Comparison of ENCODE assay signal across 17 mouse cellular contexts in genomic region chr6:112630291-112630690, GRCm38 (mm10).
"Had no signal": no experiment of that assay in that cellular context is flagged by ENCODE, and none has a peak within 500 bp of the region (broad histone marks: within the 10 kb centered on the region; RNA-seq: fewer than 3 reads in every experiment).

No protein-coding gene starts in this region.

- H3K4me3 ChIP-seq: lung, embryonic 15.5 days; megakaryocyte, embryonic 14.5 days; midbrain, embryonic 13.5 days; midbrain, embryonic 15.5 days; neural tube, embryonic 12.5 days; stomach, embryonic 15.5 days had no signal

- H3K27ac ChIP-seq: lung, embryonic 15.5 days; macrophage; midbrain, embryonic 13.5 days; midbrain, embryonic 15.5 days; neural tube, embryonic 12.5 days; stomach, embryonic 15.5 days; stomach, postnatal 0 days had no signal

- ATAC-seq: lung, postnatal 0 days; midbrain, embryonic 13.5 days; midbrain, embryonic 15.5 days had no signal

- H3K4me1 ChIP-seq: lung, embryonic 15.5 days; megakaryocyte, embryonic 14.5 days; midbrain, embryonic 13.5 days; midbrain, embryonic 15.5 days; neural tube, embryonic 12.5 days; stomach, embryonic 15.5 days had no signal

- H3K9me3 ChIP-seq: lung, embryonic 15.5 days; megakaryocyte, embryonic 14.5 days; midbrain, embryonic 13.5 days; midbrain, embryonic 15.5 days; neural tube, embryonic 12.5 days; stomach, embryonic 15.5 days had no signal

- H3K36me3 ChIP-seq: midbrain, embryonic 13.5 days; midbrain, embryonic 15.5 days; neural tube, embryonic 12.5 days; stomach, embryonic 15.5 days had no signal

- H3K27me3 ChIP-seq: lung, embryonic 15.5 days; megakaryocyte, embryonic 14.5 days; midbrain, embryonic 13.5 days; midbrain, embryonic 15.5 days; neural tube, embryonic 12.5 days; stomach, embryonic 15.5 days had no signal

- DNase-seq: lung, adult 2 months; lung, postnatal 14 days; lung, postnatal 36 days; right cerebral cortex, postnatal 14 days; thymus, adult 2 months; thymus, postnatal 25 days; thymus, postnatal 4 days had no signal

- H3K9ac ChIP-seq: lung, embryonic 15.5 days; midbrain, embryonic 13.5 days; midbrain, embryonic 15.5 days; neural tube, embryonic 12.5 days; stomach, embryonic 15.5 days had no signal

- H3K4me2 ChIP-seq: lung, embryonic 15.5 days; midbrain, embryonic 11.5 days; midbrain, embryonic 13.5 days; midbrain, embryonic 15.5 days; neural tube, embryonic 12.5 days; stomach, embryonic 15.5 days had no signal
